Mouse (Mus musculus): ENCODE measurements at regions not wholly inside any gene's neighbourhood (a gene's known extent, or its start where the extent isn't known, plus 50 kb on each side); places are given as distances from the start of the nearest gene placed in this dataset.
A peak's percentile ranks its signal among the peaks of the same experiment; 100 is the strongest.

DNA sequence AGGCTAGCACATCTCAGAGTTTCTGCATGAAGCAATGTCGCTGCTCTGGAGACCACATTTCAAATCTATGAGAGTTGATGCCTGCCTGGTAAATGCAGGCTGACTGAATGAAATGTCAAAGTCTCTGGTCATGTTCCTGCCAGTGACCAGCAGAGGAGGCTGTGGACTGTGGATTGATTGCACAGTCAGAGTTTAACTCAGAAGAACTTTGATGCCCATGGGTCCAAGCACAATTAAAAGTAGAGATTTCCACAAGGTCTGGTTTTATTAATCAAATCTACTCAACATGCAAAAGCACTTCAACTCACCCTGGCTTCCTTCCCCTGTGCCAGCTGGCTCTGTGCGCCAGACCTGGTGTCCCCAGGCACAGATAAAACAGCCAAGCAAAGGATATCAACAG is 81.3 kb downstream of the Hsd17b3 start:
- no peak for DNase-seq

GRCm38 (mm10) chr13:64002945-64003459 is 86.0 kb downstream of the Hsd17b3 start:
- DNase-seq = no peak

DNA sequence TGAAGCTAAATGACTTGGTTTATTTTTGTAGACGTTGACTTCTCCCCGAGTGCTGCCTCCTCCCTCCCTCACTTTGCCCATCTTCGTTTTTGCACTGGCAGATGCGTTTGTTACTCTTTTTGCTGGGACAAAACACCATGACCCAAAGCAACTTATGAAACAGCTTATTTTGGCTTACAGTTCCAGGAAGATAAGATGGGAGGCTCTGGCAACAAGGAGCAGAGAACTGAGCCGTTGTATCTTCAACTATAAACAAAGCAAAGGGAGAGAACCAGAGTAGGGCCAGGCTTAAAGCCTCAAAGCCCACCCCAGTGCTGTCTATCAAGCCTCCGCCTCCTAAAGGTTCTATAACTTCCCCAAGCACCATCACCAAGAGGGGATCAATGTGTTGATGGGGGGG is 88.7 kb downstream of the Hsd17b3 start:
- no peak for DNase-seq

GRCm38 (mm10) chr13:63998647-63999046 is 90.4 kb downstream of the Hsd17b3 start:
- DNase-seq = no peak

- peak; percentile 33 for DNase-seq
Measured at GRCm38 (mm10) chr13:63993857-63994477, 95.1 kb downstream of the Hsd17b3 start.

- no peak for DNase-seq
Measured at GRCm38 (mm10) chr13:63992989-63993388, 96.0 kb downstream of the Hsd17b3 start.

DNA sequence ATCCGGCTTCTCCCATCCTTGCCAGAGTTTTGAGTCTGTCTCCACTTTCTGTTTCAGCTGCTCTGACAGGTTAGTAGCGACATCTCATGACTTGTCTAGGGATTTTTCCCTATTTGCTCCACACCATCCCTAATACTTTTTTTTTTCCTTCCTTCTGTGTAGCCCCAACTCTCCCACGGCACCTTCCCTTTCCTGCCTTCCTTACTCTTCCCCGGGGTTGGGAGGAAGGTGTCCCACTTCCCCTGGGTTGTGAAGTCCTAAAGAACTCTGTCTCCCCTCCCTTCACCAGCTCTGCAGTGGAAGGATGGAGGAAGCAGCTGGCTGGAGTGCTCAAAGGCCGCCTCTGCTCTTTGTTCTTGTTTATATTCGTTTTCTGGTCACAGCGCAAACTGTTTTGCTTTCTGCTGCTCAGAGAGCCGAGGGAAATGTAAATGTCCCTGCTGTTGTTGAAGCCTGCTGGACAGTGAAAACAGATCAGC is 98.5 kb downstream of the Hsd17b3 start:
- no peak for DNase-seq

GRCm38 (mm10) chr13:63989769-63990168 is 99.3 kb downstream of the Hsd17b3 start:
- DNase-seq = no peak

- DNase-seq = no peak
Measured at GRCm38 (mm10) chr13:63988263-63988662, 100.8 kb downstream of the Hsd17b3 start.

GRCm38 (mm10) chr13:63986681-63987080 is 102.3 kb downstream of the Hsd17b3 start:
- no peak for DNase-seq

GRCm38 (mm10) chr13:63985590-63985989 is 103.4 kb downstream of the Hsd17b3 start:
- DNase-seq = no peak

DNA sequence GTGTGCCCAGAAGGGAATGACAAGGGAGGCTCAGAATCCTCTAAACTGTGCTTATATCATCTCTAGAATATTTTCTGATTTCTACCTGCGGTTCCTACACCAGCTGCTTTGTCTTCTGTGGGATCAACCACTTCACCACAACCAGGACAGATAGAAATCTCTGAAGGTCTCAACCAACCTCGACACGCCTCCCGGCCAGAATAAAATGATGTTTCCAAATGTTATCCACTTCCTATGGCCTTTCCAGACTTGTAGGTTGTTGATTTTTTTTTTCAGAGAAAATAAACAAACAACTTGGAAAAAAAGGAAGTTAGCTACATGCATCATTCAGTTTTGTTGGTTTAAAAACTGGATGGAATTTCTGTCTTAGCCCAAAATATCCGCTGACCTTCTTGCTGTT is 103.9 kb downstream of the Hsd17b3 start:
- DNase-seq = no peak

- no peak for DNase-seq
Measured at GRCm38 (mm10) chr13:63980012-63980691, 108.9 kb downstream of the Hsd17b3 start.

DNA sequence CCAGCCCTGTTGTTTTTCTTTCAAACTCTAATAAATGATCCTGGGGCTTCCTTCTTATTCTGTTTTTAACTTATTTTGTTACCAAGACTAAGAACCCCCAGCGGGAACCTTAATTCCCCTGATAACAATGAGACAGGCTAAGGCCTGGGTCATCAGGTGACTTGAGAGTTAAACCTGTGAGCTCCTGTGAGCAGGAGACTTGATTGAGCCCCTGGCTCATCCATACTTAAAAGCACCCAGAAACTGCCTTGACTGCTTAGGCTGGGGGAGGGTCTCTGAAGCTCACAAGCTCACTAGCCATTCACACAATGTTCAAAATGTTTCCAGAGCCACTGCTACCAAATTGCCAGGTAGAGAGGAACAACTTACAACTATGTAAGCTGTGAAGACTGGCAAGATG is 109.4 kb downstream of the Hsd17b3 start:
- DNase-seq = no peak

- no peak for DNase-seq
Measured at GRCm38 (mm10) chr13:63969907-63970306, 119.1 kb downstream of the Hsd17b3 start.

DNA sequence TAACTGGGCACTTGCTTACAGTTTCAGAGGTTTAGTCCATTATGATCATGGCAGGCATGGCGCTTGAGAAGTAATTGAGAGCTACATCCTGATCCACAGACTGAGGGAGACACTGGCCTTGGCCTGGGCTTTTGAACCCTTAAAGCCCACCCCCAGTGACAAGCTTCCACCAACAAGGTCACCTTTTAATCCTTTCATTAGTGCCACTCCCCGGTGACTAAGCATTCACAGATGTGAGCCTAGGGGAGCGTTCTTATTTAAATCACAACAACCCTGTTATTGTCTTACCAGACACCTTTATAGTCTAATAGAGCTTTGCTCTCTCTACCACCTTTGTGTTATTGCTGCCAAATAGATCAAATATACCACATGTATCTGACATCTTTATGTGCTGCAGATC is 120.4 kb downstream of the Hsd17b3 start:
- DNase-seq = no peak

DNA sequence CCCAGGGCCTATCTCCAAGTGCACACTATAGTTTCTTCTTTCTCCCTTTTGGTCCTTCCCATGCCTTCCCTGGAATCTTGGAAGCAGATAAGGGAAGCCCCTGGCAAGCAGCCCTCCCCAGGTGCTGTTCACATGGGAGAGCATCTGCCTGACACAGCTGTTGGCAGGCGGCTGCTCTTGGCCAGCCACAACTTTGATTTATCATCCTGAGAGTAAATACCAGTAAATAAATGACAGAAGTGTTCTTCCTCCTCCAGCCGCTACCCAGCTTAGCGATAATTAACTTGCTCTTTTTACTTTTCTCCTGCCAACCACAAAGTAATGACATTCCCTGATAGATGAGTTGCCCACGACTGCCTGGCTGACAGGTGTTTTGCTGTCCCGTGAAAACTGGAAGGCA is 131.9 kb downstream of the Hsd17b3 start:
- no peak for DNase-seq

DNA sequence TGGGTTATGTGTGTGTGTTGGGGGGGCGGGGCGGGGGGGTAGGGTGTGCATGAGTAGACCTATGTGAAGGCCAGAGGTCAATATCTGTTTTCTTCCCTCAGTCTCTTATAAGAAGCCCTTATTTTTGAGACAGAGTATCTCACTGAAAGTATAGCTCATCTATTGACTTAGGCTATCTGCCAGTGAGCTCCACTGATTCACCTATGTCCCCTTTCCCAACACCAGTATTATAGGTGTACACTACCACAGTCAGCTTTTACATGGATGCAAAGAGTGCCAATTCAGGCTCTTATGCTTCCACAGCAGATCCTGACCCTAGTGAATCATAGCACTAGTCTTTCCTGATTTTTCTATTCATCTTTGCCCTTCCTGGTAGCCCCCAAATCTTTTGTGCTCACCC is 134.7 kb downstream of the Hsd17b3 start:
- no peak for DNase-seq

DNA sequence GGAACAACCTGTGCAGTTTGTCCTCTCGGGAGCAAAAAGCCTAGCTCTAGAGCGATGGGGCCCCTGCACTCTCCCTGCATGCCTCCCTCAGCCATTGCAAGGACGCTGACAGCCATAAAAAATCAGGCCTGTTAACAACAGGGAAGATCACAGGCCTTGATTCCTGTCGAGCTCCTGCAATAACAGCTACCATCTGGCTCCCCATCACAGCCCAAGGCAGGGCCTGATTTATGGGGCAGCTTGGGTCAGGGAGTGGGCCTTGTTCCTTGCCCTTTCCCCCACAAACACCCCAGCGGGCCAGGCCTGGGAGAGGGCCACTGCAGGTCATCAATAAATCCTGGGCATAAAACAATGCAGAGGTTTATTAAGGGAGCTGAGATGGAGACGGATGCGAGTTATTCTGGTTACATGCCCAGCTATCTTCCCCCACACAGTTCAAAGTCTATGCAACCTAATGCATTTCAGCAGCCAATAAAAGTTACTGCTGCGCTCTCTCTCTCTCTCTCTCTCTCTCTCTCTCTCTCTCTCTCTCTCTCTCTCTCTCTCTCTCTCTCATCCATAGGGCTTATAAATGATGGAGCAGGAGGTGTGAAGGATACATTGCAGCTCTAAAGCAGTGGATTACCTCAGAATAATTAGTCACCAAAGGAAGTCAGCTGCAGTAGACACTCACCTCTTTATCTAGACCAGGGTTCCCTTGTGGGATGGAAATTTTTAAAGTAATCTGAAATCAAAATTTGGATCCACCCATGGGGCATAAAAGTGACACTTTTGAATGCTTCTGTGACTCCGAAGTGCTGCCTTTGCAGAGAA is 136.9 kb downstream of the Hsd17b3 start:
- no peak for DNase-seq

DNA sequence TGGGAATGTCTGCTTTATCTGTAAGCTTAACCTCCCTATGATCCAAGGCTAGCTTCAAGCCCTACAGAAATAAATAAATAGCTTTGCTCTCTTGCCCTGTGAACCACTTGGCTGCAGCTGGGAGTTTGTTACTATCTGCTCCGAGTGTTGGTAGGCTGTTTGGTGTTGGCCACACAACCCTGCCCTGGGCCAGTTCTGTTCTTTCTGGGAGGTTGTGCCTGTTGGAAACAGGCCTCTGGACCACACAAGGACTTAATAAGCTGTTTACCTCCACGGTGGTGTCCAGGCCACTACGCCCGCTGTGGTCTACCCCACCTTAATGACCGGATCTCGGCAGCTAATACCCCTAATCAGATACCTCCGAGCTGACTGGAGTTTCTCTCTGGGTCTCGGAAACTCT is 136.1 kb downstream of the Ercc6l2 start:
- no peak for DNase-seq

Measured in cerebellum, adult 8-10 months (tissue).